Mouse (Mus musculus): ENCODE measurements around the gene Ppm1l.
"Not testable (repeated sequence)": the region's sequence is repeated elsewhere in the genome, so short reads cannot be mapped to it uniquely, and the experiment has no call there.

The Ppm1l gene

GRCm38 (mm10) chr3:69373544-69374306 is 57.1 kb downstream of the Ppm1l start:
- DNase-seq, result peak in 1 of 2 experiments; percentile 71

GRCm38 (mm10) chr3:69374538-69374937 is 57.9 kb downstream of the Ppm1l start:
- DNase-seq, result no peak

- no peak for DNase-seq
Measured at GRCm38 (mm10) chr3:69374983-69375382, 58.3 kb downstream of the Ppm1l start.

GRCm38 (mm10) chr3:69381213-69381612 is 64.6 kb downstream of the Ppm1l start:
- DNase-seq, result peak in 1 of 2 experiments; percentile 51

DNA sequence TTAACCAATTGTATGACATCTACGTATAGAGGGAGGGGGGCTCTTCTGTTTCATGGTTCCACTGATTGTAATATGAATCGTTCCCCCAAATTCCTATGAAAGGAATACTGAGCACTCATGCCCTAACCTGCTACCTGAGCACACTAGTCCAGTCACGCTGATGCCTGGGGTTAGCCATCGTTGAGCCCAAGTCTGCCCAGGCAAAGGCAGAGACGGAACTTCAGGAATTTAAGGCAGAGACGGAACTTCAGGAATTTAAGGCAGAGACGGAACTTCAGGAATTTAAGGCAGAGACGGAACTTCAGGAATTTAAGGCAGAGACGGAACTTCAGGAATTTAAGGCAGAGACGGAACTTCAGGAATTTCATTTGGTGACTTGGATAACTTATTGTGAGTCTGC is 75.2 kb downstream of the Ppm1l start:
- not testable (repeated sequence) for DNase-seq

GRCm38 (mm10) chr3:69392298-69392697 is 75.6 kb downstream of the Ppm1l start:
- no peak for DNase-seq

- DNase-seq, result peak in 1 of 2 experiments; percentile 29
Measured at GRCm38 (mm10) chr3:69393079-69393478, 76.4 kb downstream of the Ppm1l start.

DNA sequence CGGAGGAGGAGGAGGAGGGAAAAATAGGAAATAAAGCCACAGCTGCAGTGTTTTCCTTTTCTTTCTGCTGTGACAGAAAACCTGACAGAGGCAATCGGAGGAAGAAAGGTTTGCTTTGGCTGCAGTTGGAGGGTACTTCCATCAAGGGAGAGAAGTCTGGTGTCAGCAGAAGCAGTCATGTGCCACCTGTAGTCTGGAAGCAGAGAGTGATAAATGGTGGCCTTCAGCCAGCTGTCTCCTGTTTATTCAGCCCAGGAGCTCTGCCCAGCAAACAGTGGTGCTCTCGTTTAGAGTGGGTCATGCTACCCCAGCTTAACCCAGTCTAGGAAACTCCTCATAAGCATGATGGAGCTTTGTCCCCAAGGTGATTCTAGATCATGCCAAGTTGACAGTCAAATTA is 77.3 kb downstream of the Ppm1l start:
- DNase-seq, result peak in 1 of 2 experiments; percentile 37

- no peak for DNase-seq
Measured at GRCm38 (mm10) chr3:69395084-69395483, 78.4 kb downstream of the Ppm1l start.

DNA sequence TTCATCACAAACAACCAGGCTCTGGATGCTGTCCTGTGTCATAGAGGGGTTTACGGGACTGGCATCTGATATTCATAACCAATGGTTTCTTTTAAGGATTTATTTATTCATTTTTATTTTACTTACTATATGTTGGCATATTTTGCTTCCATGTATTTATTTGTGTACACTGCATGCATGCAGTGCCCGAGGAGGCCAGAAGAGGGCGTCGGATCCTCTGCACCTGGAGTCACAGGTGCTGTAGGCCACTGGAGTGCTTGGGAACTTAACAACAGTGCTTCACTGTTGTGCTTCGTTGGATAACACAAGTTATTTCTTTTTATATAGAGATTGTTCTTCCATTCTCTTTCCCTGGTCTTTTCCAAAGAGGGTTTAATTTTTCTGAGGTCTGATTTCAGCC is 81.1 kb downstream of the Ppm1l start:
- peak in 1 of 2 experiments; percentile 52 for DNase-seq

GRCm38 (mm10) chr3:69399336-69399735 is 82.7 kb downstream of the Ppm1l start:
- DNase-seq, result no peak

- DNase-seq, result no peak
Measured at GRCm38 (mm10) chr3:69403196-69403595, 86.5 kb downstream of the Ppm1l start.

GRCm38 (mm10) chr3:69406210-69406895 is 89.7 kb downstream of the Ppm1l start:
- no peak for DNase-seq

DNA sequence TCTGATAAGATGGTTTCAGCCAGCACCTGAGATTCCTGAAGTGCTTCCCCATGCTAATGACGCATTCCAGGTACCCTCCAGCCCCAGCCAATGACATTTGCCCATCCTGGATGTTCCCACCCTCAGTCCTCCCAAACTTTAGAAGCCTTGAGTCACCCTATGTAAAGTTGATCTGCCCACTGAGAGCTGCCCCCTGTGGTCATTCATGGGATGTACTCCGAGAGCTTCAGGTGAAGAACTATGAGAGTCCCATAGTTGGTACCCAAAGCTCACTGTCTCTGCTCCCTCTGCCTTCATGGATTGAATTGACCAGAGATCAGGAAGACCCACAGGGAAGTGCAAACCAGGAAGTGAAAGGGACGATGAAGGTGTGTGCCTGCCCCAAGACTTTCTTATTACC is 91.4 kb downstream of the Ppm1l start:
- no peak for DNase-seq

DNA sequence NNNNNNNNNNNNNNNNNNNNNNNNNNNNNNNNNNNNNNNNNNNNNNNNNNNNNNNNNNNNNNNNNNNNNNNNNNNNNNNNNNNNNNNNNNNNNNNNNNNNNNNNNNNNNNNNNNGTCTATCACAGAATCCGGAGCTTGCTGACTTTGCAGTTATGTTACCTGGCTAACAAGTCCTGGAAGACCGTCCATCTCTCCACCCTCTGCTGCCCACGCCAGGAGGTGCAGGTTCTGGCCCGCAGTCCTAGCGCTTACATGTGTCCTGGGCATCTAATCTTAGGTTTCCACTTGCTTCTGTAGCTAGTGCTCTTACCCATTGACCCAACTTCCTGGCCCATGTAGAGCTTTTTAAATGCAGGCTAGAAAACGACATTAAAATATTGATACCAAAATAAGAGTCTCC is 99.5 kb downstream of the Ppm1l start:
- DNase-seq, result peak; percentile 39 to 49

- no peak for DNase-seq
Measured at GRCm38 (mm10) chr3:69422741-69423140, 106.1 kb downstream of the Ppm1l start.

- no peak for DNase-seq
Measured at GRCm38 (mm10) chr3:69423371-69423770, 106.7 kb downstream of the Ppm1l start.

- not testable (repeated sequence) for DNase-seq
Measured at GRCm38 (mm10) chr3:69424781-69425180, 108.1 kb downstream of the Ppm1l start.

GRCm38 (mm10) chr3:69427259-69427658 is 110.6 kb downstream of the Ppm1l start:
- DNase-seq, result peak; percentile 39 to 45

GRCm38 (mm10) chr3:69428221-69428620 is 111.6 kb downstream of the Ppm1l start:
- no peak for DNase-seq

DNA sequence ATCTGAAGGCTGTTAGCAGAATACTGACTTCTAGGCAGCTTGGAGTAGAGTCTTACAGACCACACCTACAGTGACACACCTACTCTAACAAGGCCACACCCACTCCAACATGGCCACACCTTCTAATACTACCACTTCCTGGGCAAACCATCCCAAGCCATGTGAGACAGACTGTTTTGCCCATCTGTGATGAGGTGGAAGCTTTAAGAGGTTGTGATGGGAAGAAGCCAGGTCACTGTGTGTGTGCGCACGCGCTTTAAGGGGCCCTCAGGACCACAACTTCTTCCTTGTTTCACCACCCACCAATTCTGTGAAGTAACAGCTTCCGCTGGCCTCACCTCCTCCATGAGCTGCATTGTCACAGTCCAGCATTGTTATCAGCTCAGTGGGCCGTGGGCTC is 112.7 kb downstream of the Ppm1l start:
- no peak for DNase-seq

DNA sequence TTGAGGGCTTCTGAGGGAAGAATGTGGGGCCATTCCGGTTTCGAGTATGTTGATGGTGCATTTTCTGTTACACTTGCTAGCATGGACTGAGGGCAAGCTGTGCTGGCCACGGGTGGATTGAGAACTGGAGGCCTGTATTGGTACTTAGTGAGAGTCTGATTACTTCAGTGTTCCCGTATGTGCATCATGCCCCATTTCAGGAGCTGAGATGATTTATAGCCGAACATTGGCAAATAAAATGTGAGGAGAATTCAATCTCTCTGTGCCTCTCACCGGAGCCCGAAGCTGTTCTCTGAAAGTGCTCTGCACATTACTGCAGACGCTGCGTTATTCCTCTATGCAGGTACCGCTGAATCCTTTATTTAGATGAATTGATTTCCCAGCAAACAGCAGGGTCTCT is 116.9 kb downstream of the Ppm1l start:
- no peak for DNase-seq

DNA sequence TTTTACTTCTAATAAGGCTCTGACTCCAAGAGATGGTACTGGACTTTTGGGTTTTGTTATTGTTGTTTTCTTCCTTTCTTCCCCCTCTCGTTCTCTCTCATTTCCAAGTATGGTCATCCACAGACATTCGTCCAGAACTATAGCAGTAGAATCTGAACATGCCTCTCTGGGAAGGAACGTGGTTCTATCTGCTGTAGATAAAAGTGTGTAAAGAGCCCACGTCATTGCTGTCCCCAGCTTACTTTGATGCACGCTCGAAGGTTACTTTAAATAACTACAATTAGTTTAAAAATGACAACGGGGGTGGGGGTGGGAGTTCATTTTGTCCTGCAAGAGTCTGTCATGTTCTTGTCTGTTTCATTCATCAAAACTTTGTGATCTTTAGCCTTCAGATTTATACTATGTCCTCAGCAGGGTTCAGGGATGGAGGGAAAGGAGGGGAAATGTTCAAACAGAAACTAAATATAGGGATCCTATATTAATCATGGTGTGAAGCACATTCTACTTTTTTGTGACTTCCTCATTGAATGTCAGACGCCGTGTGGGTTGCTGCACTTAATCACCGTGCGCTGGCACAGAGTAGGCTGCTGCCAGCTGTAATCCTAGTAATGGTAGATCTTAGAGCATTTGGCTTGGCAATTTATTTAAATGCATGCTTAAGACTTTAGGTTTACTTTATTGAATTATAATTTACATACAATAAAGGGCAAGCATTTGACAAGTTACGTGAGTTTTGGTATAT is 122.3 kb downstream of the Ppm1l start:
- no peak for DNase-seq

DNA sequence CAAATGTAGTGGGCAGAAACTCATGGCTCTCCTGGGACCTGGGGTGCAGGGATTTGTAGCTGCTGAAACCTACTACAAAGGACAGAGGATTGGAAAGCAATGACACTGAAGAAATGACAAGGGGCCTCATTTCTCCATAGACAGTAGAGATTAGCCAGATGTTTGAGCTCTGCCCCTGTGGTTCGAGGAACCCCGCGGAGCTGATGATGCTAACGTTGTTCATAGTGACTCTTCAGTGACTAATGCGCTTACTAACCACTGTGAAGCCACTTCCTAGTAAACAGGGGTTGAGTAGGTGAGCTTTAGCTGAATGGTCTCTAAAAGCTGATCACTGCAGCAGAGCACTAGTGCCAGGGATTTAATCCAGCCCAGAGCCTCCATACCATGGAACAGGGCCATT is 124.1 kb downstream of the Ppm1l start:
- DNase-seq, result no peak
